Mouse (Mus musculus) embryonic facial prominence, embryonic 14.5 days (tissue): ENCODE measurements around the gene Atg4c. TPM values are rescaled to one million over a fixed set of nuclear protein-coding genes. Genes with fewer than 3 reads are reported as not detected.
A peak's percentile ranks its signal among the peaks of the same experiment; 100 is the strongest.

Experiments used
- ATAC-seq: fragments of 200-750 bp; cut with Nextera tagmentation; 2 replicates; pipeline ENCODE4 v1.8.0; 2017; ENCODE audit warnings: low read depth, moderate number of reproducible peaks, moderate TSS enrichment
- DNase-seq: peaks from one replicate; pipeline ENCODE4 v3.0.0-alpha.2; 2015; ENCODE audit warnings: low spot score
- H3K27ac ChIP-seq: fragments of 300-500 bp; sonication (generic); replicated peaks from 2 replicates; pipeline ENCODE4 v1.5.1; 2014; ENCODE audit warnings: low read depth, mild to moderate bottlenecking, low read length, moderate library complexity
- H3K27me3 ChIP-seq: fragments of 300-500 bp; sonication (generic); replicated peaks from 2 replicates; pipeline ENCODE4 v1.6.1; 2014; ENCODE audit warnings: low read length; ENCODE audit not compliant: control insufficient read depth, insufficient read depth
- H3K36me3 ChIP-seq: fragments of 300-500 bp; sonication (generic); 2 replicates; pipeline ENCODE4 v1.6.1; 2014; ENCODE audit warnings: low read length, mixed read lengths; ENCODE audit not compliant: control insufficient read depth, insufficient read depth
- H3K4me1 ChIP-seq: fragments of 300-500 bp; sonication (generic); 2 replicates; pipeline ENCODE4 v1.6.1; 2014; ENCODE audit warnings: antibody characterized with exemption, low read length; ENCODE audit not compliant: control insufficient read depth, insufficient read depth
- H3K4me2 ChIP-seq: fragments of 300-500 bp; sonication (generic); 2 replicates; pipeline ENCODE4 v1.6.1; 2014; ENCODE audit warnings: low read depth, mild to moderate bottlenecking, low read length, moderate library complexity, mixed read lengths
- H3K4me3 ChIP-seq: fragments of 300-500 bp; sonication (generic); 2 replicates; pipeline ENCODE4 v1.5.1; 2014; ENCODE audit warnings: low read depth, mild to moderate bottlenecking, low read length
- H3K9ac ChIP-seq: fragments of 300-500 bp; sonication (generic); 2 replicates; pipeline ENCODE4 v1.6.1; 2014; ENCODE audit warnings: low read depth, mild to moderate bottlenecking, low read length, moderate library complexity, mixed read lengths
- H3K9me3 ChIP-seq: fragments of 300-500 bp; sonication (generic); 2 replicates; pipeline ENCODE4 v1.6.1; 2016; ENCODE audit warnings: low read length; ENCODE audit not compliant: control insufficient read depth
- WGBS: fragments of 180-500 bp; shearing (Covaris S2); extraction: QIAGEN DNeasy Blood & Tissue Kit; methylation state at CpG from one replicate; pipeline ENCODE4 v1.1.7; 2014; 5-methylcytosine and 5-hydroxymethylcytosine counted together
- polyA plus RNA-seq: library from polyadenylated mRNA; unstranded; fragments of >200 nt; fragmentation: Nextera tagmentation; extraction: Ambion mirVana; gene quantifications from 2 replicates; pipeline ENCODE4 v1.2.1, GENCODE M21; 2014

The Atg4c gene
- polyA plus RNA-seq, 1 experiment from 2014 or later: 15.0 TPM

DNA sequence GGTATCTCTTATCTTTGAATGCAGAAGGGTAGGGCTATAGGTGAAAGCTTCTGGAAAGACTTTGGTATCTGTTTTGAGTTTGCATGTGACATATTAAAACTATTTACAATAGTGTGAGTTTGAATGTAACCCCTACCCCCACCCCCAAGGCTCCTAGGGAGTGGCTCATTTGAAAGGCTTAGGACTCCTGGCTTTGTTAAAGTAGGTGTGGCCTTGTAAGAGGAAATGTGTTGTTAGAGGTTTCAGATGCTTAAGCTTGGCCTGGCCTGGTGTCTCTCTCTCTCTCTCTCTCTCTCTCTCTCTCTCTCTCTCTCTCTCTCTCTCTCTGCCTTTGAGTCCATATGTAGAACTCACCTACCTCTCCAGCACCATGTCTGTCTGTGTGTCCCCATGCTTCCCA lies 5.0 kb downstream of the Atg4c start:
- Histone ChIP-seq H3K4me3 (no peak overlapping the region), H3K4me1 (no peaks in the 10 kb centered on the region), H3K9me3 (no peaks in the 10 kb centered on the region), H3K4me2 (no peak overlapping the region), H3K27ac (no peak overlapping the region), H3K27me3 (no peaks in the 10 kb centered on the region), H3K9ac (no peak overlapping the region), H3K36me3 (no peaks in the 10 kb centered on the region)
- DNase-seq: no peak
- no peak for ATAC-seq

- DNase-seq: no peak
- 70% methylated on average over 13 of the region's 13 CpGs for WGBS
Measured at GRCm38 (mm10) chr4:99199757-99200251, 6.1 kb downstream of the Atg4c start.

DNA sequence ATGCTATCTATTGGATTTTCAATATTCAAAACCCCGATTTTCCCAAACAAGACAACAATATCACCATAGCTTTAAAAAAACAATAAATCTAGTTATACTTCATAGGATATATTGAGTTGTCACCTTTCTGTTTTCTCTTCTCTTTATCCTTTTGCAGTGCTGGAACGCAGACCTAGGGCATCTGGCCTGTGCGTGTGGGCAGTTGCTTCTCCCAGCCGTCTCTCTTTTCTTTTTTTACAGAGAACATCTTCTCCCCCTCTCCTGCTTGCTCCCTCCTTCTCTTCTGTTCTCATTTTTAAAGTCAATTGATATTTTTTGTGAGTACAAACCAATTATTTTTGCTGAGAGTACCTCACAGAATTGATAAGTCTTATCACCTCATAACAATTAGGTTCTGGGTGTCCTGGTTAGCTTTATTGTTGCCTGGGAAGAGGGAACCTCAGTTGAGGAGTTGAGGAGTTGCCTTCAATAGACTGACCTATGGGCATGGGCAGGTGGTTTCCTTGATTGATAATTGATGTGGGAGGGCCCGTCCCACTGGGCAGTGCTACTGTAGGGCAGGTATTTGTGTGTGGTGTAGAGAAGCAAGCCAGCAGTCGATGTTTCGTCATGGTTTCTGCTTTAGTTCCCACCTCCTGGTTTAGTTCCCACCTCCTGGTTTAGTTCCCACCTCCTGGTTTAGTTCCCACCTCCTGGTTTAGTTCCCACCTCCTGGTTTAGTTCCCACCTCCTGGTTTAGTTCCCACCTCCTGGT lies 6.8 kb downstream of the Atg4c start:
- H3K36me3 ChIP-seq: no peaks in the 10 kb centered on the region
- H3K27me3 ChIP-seq: no peaks in the 10 kb centered on the region
- H3K9me3 ChIP-seq: no peaks in the 10 kb centered on the region
- DNase-seq (no peak), ATAC-seq (no peak)
- WGBS: 90% methylated on average over 7 of the region's 7 CpGs
- no peak overlapping the region for H3K4me2 ChIP-seq
- H3K27ac ChIP-seq: no peak overlapping the region
- H3K4me3 ChIP-seq: no peak overlapping the region
- no peaks in the 10 kb centered on the region for H3K4me1 ChIP-seq
- H3K9ac ChIP-seq: no peak overlapping the region

More at GRCm38 (mm10) chr4:99199757-99200251, 6.1 kb downstream of the Atg4c start:
- no peaks in the 10 kb centered on the region for H3K27me3 ChIP-seq
- no peak overlapping the region for H3K4me3 ChIP-seq
- peak; percentile 53; the same call in 1 of the 2 replicates for ATAC-seq
- H3K4me1 ChIP-seq: no peaks in the 10 kb centered on the region
- no peaks in the 10 kb centered on the region for H3K36me3 ChIP-seq
- no peaks in the 10 kb centered on the region for H3K9me3 ChIP-seq
- no peak overlapping the region for H3K27ac ChIP-seq
- no peak overlapping the region for H3K9ac ChIP-seq
- no peak overlapping the region for H3K4me2 ChIP-seq

DNA sequence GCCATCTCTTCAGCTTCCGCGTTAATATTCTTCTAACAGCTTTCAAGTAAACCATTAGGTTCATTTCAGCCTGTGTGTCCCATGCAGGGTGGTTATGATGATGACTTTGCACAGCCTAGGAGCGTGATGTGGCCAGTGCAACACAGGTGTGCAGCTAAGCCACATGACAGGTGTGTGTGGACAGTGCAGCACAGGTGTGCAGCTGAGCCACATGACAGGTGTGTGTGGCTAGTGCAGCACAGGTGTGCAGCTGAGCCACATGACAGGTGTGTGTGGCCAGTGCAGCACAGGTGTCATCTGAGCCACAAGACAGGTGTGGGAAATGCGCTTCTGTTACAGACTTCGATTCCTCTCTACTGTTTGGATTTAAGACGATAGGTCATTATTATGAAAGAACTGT lies 12.0 kb downstream of the Atg4c start:
- no peak overlapping the region for H3K27ac ChIP-seq
- no peaks in the 10 kb centered on the region for H3K4me1 ChIP-seq
- ATAC-seq (peak; percentile 62; the same call in 1 of the 2 replicates), DNase-seq (peak; percentile 18)
- WGBS: 86% methylated on average over 6 of the region's 6 CpGs
- no peak overlapping the region for H3K9ac ChIP-seq
- H3K36me3 ChIP-seq: no peaks in the 10 kb centered on the region
- H3K4me3 ChIP-seq: no peak overlapping the region
- no peaks in the 10 kb centered on the region for H3K9me3 ChIP-seq
- H3K4me2 ChIP-seq: no peak overlapping the region
- H3K27me3 ChIP-seq: no peaks in the 10 kb centered on the region

DNA sequence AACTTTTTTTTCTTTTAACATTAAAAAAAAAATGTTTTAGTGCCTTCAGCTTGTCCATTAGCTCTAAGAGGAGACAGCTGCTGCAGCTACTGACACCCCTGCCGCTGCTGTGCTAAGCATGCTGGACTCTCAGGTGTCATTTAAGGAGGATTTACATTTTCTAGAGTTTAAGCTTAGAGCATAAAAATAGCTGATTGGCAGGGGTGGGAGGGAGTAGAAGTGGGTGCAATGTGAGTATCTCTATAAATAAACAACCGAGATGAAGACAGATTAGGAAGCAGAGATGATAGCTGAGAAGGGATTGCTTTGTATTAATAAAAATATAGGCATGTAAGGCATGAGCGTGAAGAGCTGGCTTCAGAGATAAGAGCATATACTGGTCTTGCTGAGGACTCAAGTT lies 12.6 kb downstream of the Atg4c start:
- peak; percentile 34 for DNase-seq
- H3K27ac ChIP-seq: no peak overlapping the region
- no peaks in the 10 kb centered on the region for H3K36me3 ChIP-seq
- WGBS: 44% methylated on average over 3 of the region's 3 CpGs
- H3K4me3 ChIP-seq: no peak overlapping the region
- ATAC-seq: peak; percentile 30; the same call in 1 of the 2 replicates
- H3K27me3 ChIP-seq: no peaks in the 10 kb centered on the region
- H3K9me3 ChIP-seq: no peaks in the 10 kb centered on the region
- no peak overlapping the region for H3K4me2 ChIP-seq
- no peak overlapping the region for H3K9ac ChIP-seq
- H3K4me1 ChIP-seq: no peaks in the 10 kb centered on the region

GRCm38 (mm10) chr4:99210087-99210486 lies 16.4 kb downstream of the Atg4c start:
- H3K36me3 ChIP-seq: 0 out of 2 replicates have a peak, but pooled peaks cover 11% of the 10 kb centered on the region
- no peak for ATAC-seq
- WGBS: 75% methylated on average over 9 of the region's 9 CpGs
- no peaks in the 10 kb centered on the region for H3K4me1 ChIP-seq
- H3K4me3 ChIP-seq: no peak overlapping the region
- no peaks in the 10 kb centered on the region for H3K27me3 ChIP-seq
- no peak overlapping the region for H3K27ac ChIP-seq
- no peak for DNase-seq
- no peak overlapping the region for H3K4me2 ChIP-seq
- H3K9ac ChIP-seq: no peak overlapping the region
- no peaks in the 10 kb centered on the region for H3K9me3 ChIP-seq

DNA sequence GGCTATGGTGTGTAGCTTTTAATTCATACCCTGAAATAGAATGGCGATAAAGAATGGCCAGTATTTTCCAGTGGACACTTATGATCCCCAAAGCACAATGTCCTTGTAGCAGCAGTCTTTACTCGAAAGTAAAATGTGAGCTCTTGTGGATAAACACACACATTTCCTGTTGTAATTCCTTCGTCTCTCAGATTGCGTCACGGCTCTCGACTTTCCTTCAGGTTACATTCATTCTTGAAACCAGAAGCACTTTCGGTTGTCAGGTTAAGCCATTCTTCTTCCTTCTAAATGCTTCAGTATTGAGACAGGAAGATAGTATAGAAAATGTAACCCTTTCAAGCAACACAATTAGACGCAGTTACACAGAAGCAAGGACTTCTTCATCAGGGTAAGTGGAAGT lies 17.9 kb downstream of the Atg4c start:
- DNase-seq (peak; percentile 20), ATAC-seq (no peak)
- Histone ChIP-seq H3K9ac (no peak overlapping the region), H3K4me2 (no peak overlapping the region), H3K9me3 (no peaks in the 10 kb centered on the region), H3K27ac (no peak overlapping the region), H3K27me3 (no peaks in the 10 kb centered on the region), H3K4me1 (no peaks in the 10 kb centered on the region), H3K4me3 (no peak overlapping the region), H3K36me3 (0 out of 2 replicates have a peak, but pooled peaks cover 21% of the 10 kb centered on the region)
- WGBS: 60% methylated on average over 8 of the region's 8 CpGs

- H3K4me3 ChIP-seq: no peak overlapping the region
- no peak overlapping the region for H3K4me2 ChIP-seq
- no peaks in the 10 kb centered on the region for H3K9me3 ChIP-seq
- no peak overlapping the region for H3K9ac ChIP-seq
- no peaks in the 10 kb centered on the region for H3K27me3 ChIP-seq
- 87% methylated on average over 4 of the region's 4 CpGs for WGBS
- no peak for ATAC-seq
- DNase-seq: no peak
- no peak overlapping the region for H3K27ac ChIP-seq
- H3K36me3 ChIP-seq: 0 out of 2 replicates have a peak, but pooled peaks cover 21% of the 10 kb centered on the region
- no peaks in the 10 kb centered on the region for H3K4me1 ChIP-seq
Measured at GRCm38 (mm10) chr4:99213123-99213522, 19.4 kb downstream of the Atg4c start.

DNA sequence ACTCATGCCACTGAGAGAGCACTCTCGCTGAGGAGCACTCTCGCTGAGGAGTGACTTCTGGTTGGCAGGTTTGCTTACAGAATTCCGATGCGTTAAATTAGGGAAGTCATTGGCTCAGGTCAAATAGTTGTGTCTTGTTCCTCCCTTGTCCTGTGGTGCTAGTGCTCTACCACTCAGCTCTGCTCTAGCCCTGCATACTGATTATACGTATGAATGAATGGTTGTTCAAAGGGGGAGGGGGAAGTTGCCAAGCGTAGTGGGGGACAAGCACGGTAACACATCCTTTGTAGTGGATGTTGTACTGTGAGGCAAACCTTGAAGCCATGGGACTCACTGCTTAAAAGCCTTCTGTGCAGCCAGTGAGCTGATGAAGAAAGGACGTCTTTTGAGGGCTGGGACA lies 28.5 kb downstream of the Atg4c start:
- H3K4me1 ChIP-seq: no peaks in the 10 kb centered on the region
- no peak overlapping the region for H3K27ac ChIP-seq
- ATAC-seq: no peak
- peaks cover 25% of the 10 kb centered on the region; the same call in 1 of the 2 replicates for H3K36me3 ChIP-seq
- 80% methylated on average over 8 of the region's 8 CpGs for WGBS
- H3K4me3 ChIP-seq: no peak overlapping the region
- H3K9me3 ChIP-seq: no peaks in the 10 kb centered on the region
- no peak overlapping the region for H3K9ac ChIP-seq
- no peaks in the 10 kb centered on the region for H3K27me3 ChIP-seq
- H3K4me2 ChIP-seq: no peak overlapping the region
- no peak for DNase-seq
